Mouse (Mus musculus) forebrain, embryonic 12.5 days (tissue): Measurements from ENCODE around the gene Mrpl22. TPM values are rescaled to one million over a fixed set of nuclear protein-coding genes. Genes with fewer than 3 reads are reported as not detected.
"Not testable (repeated sequence)": the region's sequence is repeated elsewhere in the genome, so short reads cannot be mapped to it uniquely, and the experiment has no call there.

Source experiments
- ATAC-seq: fragments of 200-750 bp; cut with Nextera tagmentation; 2 replicates; pipeline ENCODE4 v1.8.0; 2017; ENCODE audit warnings: moderate TSS enrichment; ENCODE audit not compliant: low FRiP score
- H3K27ac ChIP-seq: fragments of 300-500 bp; sonication (generic); 2 replicates; pipeline ENCODE4 v1.5.1; 2016; ENCODE audit warnings: mild to moderate bottlenecking
- H3K27me3 ChIP-seq: fragments of 300-500 bp; sonication (generic); 2 replicates; pipeline ENCODE4 v1.6.1; 2016; ENCODE audit warnings: mild to moderate bottlenecking
- H3K36me3 ChIP-seq: fragments of 300-500 bp; sonication (generic); replicated peaks from 2 replicates; pipeline ENCODE4 v1.6.1; 2016; ENCODE audit warnings: mild to moderate bottlenecking
- H3K4me1 ChIP-seq: fragments of 300-500 bp; sonication (generic); 2 replicates; pipeline ENCODE4 v1.6.1; 2016
- H3K4me2 ChIP-seq: fragments of 300-500 bp; sonication (generic); 2 replicates; pipeline ENCODE4 v1.6.1; 2016; ENCODE audit warnings: mild to moderate bottlenecking, moderate library complexity
- H3K4me3 ChIP-seq: fragments of 300-500 bp; sonication (generic); replicated peaks from 2 replicates; pipeline ENCODE4 v1.5.1; 2016; ENCODE audit warnings: mild to moderate bottlenecking
- H3K9ac ChIP-seq: fragments of 300-500 bp; sonication (generic); 2 replicates; pipeline ENCODE4 v1.6.1; 2016; ENCODE audit warnings: mild to moderate bottlenecking
- H3K9me3 ChIP-seq: fragments of 300-500 bp; sonication (generic); 2 replicates; pipeline ENCODE4 v1.6.1; 2016
- WGBS: fragments of 180-500 bp; shearing (Covaris S2); methylation state at CpG from one replicate; pipeline ENCODE4 v1.1.7; 2016; 5-methylcytosine and 5-hydroxymethylcytosine counted together
- polyA plus RNA-seq: library from polyadenylated mRNA; unstranded; fragments of >200 nt; fragmentation: Nextera tagmentation; extraction: Ambion mirVana; gene quantifications from 2 replicates; pipeline ENCODE4 v1.2.1, GENCODE M21; 2016

Gene Mrpl22
- polyA plus RNA-seq, 1 experiment from 2014 or later = 113 TPM

GRCm38 (mm10) chr11:58189675-58190074, 18.2 kb downstream of the Mrpl22 start:
- no peak for ATAC-seq
- H3K4me1 ChIP-seq = peaks cover 7% of the 10 kb centered on the region; the same call in 1 of the 2 replicates
- no peaks in the 10 kb centered on the region for H3K27me3 ChIP-seq
- no peak overlapping the region for H3K9ac ChIP-seq
- 95% methylated on average over 6 of the region's 6 CpGs for WGBS
- no peak overlapping the region for H3K27ac ChIP-seq
- H3K9me3 ChIP-seq = no peaks in the 10 kb centered on the region
- no peak overlapping the region for H3K4me2 ChIP-seq
- no peak overlapping the region for H3K4me3 ChIP-seq
- H3K36me3 ChIP-seq = no peaks in the 10 kb centered on the region

DNA sequence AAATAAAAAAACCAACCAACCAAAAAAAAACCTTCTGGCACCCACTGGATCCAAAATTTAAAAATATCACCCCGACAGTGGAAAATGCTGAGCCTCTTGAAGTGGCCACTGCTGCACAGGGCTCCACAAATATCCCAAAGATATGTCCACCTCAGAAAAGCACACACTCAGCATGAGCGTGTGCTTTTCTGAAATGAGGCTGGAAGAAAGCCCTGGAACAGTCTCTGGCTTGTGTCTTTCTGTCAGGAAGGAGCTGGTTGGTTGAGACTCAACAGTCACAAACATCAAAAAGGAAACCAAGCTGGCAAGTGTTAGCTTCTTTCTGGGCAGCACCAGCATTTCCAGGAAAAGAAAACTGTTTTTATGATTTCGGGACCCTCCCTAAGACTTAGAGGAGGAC, 21.9 kb downstream of the Mrpl22 start:
- WGBS = 82% methylated on average over 3 of the region's 3 CpGs
- Histone ChIP-seq H3K36me3 (no peaks in the 10 kb centered on the region), H3K27ac (no peak overlapping the region), H3K4me3 (no peak overlapping the region), H3K4me1 (peaks cover 7% of the 10 kb centered on the region; the same call in 1 of the 2 replicates), H3K27me3 (no peaks in the 10 kb centered on the region), H3K4me2 (no peak overlapping the region), H3K9me3 (no peaks in the 10 kb centered on the region), H3K9ac (no peak overlapping the region)
- no peak for ATAC-seq

- no peaks in the 10 kb centered on the region for H3K9me3 ChIP-seq
- no peak overlapping the region for H3K4me3 ChIP-seq
- no peak overlapping the region for H3K4me2 ChIP-seq
- H3K27me3 ChIP-seq = no peaks in the 10 kb centered on the region
- H3K27ac ChIP-seq = no peak overlapping the region
- ATAC-seq = no peak
- 38% methylated on average over 4 of the region's 4 CpGs for WGBS
- no peaks in the 10 kb centered on the region for H3K36me3 ChIP-seq
- peaks cover 8% of the 10 kb centered on the region for H3K4me1 ChIP-seq
- no peak overlapping the region for H3K9ac ChIP-seq
Observed at GRCm38 (mm10) chr11:58193860-58194520, 22.5 kb downstream of the Mrpl22 start.

DNA sequence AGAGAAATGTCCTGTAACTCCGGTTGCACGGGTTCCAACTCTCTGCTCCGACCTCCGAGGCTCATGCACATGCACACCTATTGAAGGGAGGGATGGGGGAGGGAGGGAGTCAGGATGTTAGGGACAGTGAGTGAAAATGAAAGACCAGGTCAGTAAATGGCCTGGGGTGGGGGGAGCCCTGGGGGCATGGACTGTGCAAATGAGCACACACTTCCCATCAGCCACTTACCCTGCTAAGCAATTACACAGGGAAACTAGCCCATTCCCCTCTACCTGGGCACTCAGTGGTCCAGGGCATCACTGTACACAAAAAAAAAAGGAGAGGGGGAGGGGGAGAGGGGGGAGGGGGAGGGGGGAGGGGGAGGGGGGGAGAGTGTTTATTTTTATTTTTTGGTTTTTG, 27.2 kb downstream of the Mrpl22 start:
- Histone ChIP-seq H3K4me2 (peak overlapping the region; percentile 59), H3K9me3 (no peaks in the 10 kb centered on the region), H3K27ac (no peak overlapping the region), H3K27me3 (no peaks in the 10 kb centered on the region), H3K9ac (no peak overlapping the region), H3K4me1 (peaks cover 11% of the 10 kb centered on the region), H3K4me3 (peak overlapping the region; percentile 47; the same call in 1 of the 2 replicates), H3K36me3 (no peaks in the 10 kb centered on the region)
- no peak for ATAC-seq
- 89% methylated on average over 4 of the region's 4 CpGs for WGBS

DNA sequence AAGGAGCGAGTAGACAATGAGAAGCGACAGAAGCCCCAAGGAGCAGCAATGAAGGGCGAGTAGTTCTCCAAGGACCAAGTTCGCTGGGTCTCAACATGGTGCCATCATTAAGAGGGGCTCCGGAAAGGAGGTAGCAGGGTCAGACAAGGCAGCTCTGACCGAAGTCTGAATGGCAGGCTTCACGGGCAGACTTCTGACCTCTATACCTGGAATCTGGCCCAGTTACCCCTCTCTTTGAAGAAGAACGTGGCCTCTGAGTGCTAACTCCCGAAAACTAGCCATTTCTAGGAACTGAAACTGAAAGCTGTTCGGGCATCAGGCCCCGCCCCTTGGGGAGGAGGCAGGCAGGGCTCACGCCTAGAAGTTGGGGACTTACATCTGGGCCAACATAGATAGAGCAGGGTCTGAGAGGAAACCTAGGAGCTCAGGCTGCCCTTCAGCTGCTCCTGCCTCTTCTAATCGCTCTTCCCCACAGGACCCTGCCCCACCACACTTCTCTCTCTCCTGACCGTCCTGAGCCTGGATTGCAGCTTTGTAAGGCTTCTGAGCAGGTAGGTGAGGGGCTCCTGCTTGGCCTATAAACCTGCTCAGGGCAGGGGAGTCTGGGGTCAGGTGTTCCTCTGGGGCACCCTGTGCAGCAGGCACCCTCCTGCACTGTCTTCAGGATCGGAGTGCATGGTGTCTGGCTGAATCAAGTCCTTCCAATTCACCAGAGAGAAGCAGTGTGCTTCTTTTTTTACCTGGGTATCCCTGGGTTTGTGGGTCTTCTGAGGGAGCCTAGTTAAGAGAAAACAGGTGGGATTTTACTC, 28.0 kb downstream of the Mrpl22 start, which contains the start of the genes Igtp and Irgm2:
Gene Igtp, plus strand, starts transcription at position 328 of the 809 bp plus-strand sequence.
Gene Irgm2, plus strand, starts transcription at position 390 of the 809 bp plus-strand sequence.
- Histone ChIP-seq H3K4me2 (peak within 1 kb of the TSS; percentile 59), H3K4me3 (peak within 1 kb of the TSS; percentile 47), H3K9ac (peak within 1 kb of the TSS; percentile 56; the same call in 1 of the 2 replicates)
- not testable (repeated sequence) for H3K27ac ChIP-seq, H3K4me1 ChIP-seq, H3K9me3 ChIP-seq, H3K27me3 ChIP-seq, H3K36me3 ChIP-seq, ATAC-seq
- WGBS = 11% methylated on average over 14 of the region's 15 CpGs

GRCm38 (mm10) chr11:58200226-58200625, 28.8 kb downstream of the Mrpl22 start:
- no peak overlapping the region for H3K27ac ChIP-seq
- H3K4me2 ChIP-seq = no peak overlapping the region
- WGBS = 92% methylated on average over 4 of the region's 4 CpGs
- H3K27me3 ChIP-seq = no peaks in the 10 kb centered on the region
- H3K36me3 ChIP-seq = no peaks in the 10 kb centered on the region
- H3K4me1 ChIP-seq = peaks cover 4% of the 10 kb centered on the region; the same call in 1 of the 2 replicates
- H3K4me3 ChIP-seq = no peak overlapping the region
- H3K9ac ChIP-seq = no peak overlapping the region
- no peaks in the 10 kb centered on the region for H3K9me3 ChIP-seq
- ATAC-seq = no peak

GRCm38 (mm10) chr11:58201052-58201451, 29.6 kb downstream of the Mrpl22 start:
- 88% methylated on average over 12 of the region's 12 CpGs for WGBS
- H3K27ac ChIP-seq = no peak overlapping the region
- no peak overlapping the region for H3K4me3 ChIP-seq
- H3K36me3 ChIP-seq = no peaks in the 10 kb centered on the region
- H3K4me2 ChIP-seq = no peak overlapping the region
- H3K27me3 ChIP-seq = no peaks in the 10 kb centered on the region
- no peak overlapping the region for H3K9ac ChIP-seq
- no peaks in the 10 kb centered on the region for H3K9me3 ChIP-seq
- ATAC-seq = no peak
- H3K4me1 ChIP-seq = peaks cover 4% of the 10 kb centered on the region; the same call in 1 of the 2 replicates

DNA sequence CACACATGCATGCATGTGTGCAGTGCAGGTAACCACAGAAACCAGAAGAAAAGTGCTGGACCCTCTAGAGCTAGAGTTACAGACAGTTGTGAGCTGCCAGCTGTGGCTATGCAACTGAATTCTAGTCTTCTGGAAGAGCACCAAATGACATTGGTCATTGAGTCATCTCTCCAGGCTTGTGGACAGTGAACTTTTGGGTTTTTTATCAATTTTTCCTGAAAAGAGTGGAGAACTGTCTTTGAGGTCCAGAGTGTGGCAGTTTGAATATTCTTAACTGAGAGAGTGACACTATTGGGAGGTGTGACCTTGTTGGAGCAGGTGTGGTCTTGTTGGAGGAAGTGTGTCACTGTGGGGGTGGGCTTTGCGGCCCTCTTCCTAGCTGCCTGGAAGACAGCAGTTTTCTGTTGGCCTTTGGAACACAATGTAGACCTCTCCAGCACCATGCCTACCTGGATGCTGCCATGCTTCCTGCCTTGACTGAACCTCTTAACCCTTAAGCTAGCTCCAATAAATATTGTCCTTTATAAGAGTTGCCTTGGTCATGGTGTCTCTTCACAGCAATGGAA, 38.9 kb downstream of the Mrpl22 start:
- H3K4me3 ChIP-seq = no peak overlapping the region
- no peak overlapping the region for H3K9ac ChIP-seq
- no peaks in the 10 kb centered on the region for H3K9me3 ChIP-seq
- WGBS = 92% methylated on average over 1 of the region's 1 CpGs
- no peaks in the 10 kb centered on the region for H3K36me3 ChIP-seq
- ATAC-seq = no peak
- H3K4me1 ChIP-seq = peaks cover 7% of the 10 kb centered on the region; the same call in 1 of the 2 replicates
- no peak overlapping the region for H3K4me2 ChIP-seq
- no peaks in the 10 kb centered on the region for H3K27me3 ChIP-seq
- H3K27ac ChIP-seq = no peak overlapping the region

DNA sequence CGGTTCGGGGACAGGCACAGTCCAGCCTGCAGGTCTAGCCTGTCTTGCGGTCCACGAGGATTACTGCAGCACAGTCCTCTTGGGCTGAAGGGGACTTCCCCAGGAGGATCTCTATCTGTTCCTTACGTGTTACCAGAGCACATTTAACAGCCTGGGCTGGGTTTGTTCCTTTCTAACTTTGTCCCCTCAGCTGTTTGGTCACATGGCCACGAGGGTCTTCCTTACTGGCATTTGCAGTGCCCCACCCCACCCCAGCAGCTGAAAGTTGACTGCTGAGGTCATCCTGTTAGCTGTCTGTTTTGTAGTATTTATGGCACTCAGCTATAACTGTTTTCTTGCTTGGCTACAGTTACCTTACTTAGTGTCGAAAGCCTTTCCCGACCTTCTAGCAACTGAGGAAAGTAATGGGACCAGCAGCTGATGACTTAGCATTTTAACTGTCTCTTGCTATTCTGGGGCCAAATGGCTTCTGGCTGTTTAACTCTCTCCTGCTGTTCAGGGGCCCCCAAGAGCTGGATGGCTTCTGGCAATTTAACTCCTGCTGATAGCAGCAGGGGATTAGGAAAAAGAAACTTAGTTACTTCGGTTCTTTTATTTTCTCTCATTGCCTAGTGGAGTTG, 39.7 kb downstream of the Mrpl22 start:
- no peak for ATAC-seq
- H3K4me3 ChIP-seq = no peak overlapping the region
- H3K9ac ChIP-seq = no peak overlapping the region
- H3K4me1 ChIP-seq = peaks cover 7% of the 10 kb centered on the region; the same call in 1 of the 2 replicates
- no peaks in the 10 kb centered on the region for H3K9me3 ChIP-seq
- no peaks in the 10 kb centered on the region for H3K36me3 ChIP-seq
- no peak overlapping the region for H3K27ac ChIP-seq
- 20% methylated on average over 9 of the region's 9 CpGs for WGBS
- no peak overlapping the region for H3K4me2 ChIP-seq
- H3K27me3 ChIP-seq = no peaks in the 10 kb centered on the region

GRCm38 (mm10) chr11:58211682-58212067, 40.2 kb downstream of the Mrpl22 start:
- Histone ChIP-seq H3K4me3 (no peak overlapping the region), H3K27ac (no peak overlapping the region), H3K4me2 (no peak overlapping the region), H3K36me3 (no peaks in the 10 kb centered on the region), H3K9me3 (no peaks in the 10 kb centered on the region), H3K4me1 (peaks cover 7% of the 10 kb centered on the region; the same call in 1 of the 2 replicates), H3K27me3 (no peaks in the 10 kb centered on the region), H3K9ac (no peak overlapping the region)
- no peak for ATAC-seq
- 13% methylated on average over 2 of the region's 2 CpGs for WGBS

GRCm38 (mm10) chr11:58213673-58214342, 42.3 kb downstream of the Mrpl22 start:
- no peak for ATAC-seq
- Histone ChIP-seq H3K27me3 (no peaks in the 10 kb centered on the region), H3K9ac (no peak overlapping the region), H3K27ac (no peak overlapping the region), H3K4me3 (no peak overlapping the region), H3K4me2 (no peak overlapping the region), H3K36me3 (no peaks in the 10 kb centered on the region), H3K9me3 (no peaks in the 10 kb centered on the region), H3K4me1 (peaks cover 7% of the 10 kb centered on the region; the same call in 1 of the 2 replicates)
- WGBS = 89% methylated on average over 7 of the region's 7 CpGs
